Mouse (Mus musculus): Measurements from ENCODE around the gene Sipa1l1.
"Not testable (repeated sequence)": the region's sequence is repeated elsewhere in the genome, so short reads cannot be mapped to it uniquely, and the experiment has no call there.

The Sipa1l1 gene

DNA sequence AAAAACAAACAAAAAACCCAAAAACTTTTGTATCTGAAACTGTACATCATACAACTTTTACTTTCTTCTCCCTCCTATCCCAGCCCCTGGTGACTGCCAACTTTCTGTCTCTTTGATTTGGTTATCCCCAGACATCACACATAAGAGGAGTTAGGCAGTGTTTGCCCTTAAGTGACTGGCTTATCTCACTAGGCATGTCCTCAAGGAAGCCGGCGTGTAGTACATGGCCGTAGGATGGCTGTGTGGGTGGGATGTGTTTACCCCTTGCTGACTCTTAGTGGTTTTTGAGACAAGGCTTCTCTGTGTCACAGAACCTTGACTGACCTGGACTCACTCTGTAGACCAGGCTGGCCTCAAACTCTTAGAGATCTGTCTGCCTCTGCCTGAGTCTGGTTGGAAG, 6.6 kb downstream of the Sipa1l1 start:
- DNase-seq (ENCODE audit: low spot score in 2 of 2), result peak in 1 of 2 experiments; percentile 8

DNA sequence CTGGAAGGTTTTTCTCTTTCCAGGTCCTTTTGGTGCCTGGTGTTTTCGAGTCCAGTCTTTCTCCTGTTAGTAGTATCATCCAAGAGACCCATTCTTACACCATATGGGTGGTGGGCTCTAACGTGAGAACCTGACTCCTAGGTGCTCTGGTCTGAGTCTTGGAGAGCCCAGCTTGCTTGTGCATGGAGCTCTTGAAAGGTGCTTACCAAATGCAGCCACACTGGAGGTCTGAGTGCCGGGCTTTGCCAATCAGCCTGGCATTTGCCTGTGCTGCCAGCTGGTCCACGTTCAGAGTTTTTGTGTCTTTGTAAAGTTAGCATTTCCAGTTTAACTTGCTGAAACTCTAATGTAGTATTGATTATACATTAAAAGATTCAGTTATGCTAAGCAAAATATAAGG, 9.5 kb downstream of the Sipa1l1 start:
- DNase-seq (ENCODE audit: low spot score in 2 of 2), result peak in 1 of 2 experiments; percentile 46

DNA sequence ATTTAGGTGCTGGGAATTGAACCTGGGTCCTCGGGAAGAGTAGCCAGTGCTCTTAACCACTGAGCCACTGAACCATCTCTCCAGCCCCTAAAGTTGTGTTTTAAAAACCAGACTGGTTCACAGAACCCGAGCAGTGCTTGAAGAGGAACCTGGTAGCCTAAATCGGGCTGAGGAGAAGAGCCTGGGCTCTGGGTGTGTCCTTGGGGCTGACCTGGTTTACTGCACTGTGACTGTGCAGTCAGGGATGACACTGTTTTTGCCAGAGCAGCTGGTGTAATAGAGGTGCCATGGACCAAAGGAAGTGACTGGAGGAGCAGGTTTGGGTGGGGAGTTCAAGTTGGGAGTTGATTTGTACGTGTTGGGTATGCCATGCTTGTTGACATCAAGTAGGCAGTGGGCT, 10.5 kb downstream of the Sipa1l1 start:
- DNase-seq (ENCODE audit: low spot score in 2 of 2), result peak in 1 of 2 experiments; percentile 34

DNA sequence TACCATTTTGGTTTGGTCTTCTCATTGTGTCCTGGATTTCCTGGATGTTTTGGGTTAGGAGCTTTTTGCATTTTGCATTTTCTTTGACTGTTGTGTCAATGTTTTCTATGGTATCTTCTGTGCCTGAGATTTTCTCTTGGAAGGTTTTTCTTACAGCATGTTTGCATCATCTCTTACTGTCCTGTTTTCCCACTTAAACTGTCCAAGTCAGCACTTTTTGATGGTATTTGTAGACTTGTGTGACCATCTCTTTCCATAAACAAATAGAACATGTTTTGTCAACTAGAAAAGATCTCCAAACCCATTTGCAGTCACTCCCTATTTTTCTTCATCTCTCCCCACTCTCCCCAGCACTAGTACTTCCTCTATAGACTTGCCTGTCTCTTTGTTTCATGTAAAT, 17.0 kb downstream of the Sipa1l1 start:
- not testable (repeated sequence) for DNase-seq (ENCODE audit: low spot score in 2 of 2)

DNA sequence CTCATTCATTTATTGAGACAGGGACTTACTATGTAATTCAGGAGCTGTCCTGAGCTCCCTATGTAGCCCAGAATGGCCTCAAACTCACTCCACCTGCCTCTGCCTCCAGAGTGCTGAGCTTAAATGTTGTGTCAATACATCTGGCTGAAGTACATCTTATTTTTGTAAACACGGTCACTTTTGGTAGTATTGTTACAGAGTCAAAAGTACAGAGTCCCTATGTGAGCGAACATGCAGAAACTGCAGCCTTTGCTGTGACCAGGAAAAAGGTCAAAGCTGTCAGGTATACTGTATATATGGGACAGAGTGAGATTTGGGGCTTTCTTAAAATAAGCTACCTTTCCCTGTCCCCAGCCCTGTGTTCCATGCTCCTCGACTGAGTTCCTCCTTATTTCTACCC, 17.6 kb downstream of the Sipa1l1 start:
- peak; percentile 1 to 23 for DNase-seq (ENCODE audit: low spot score in 2 of 2)

DNA sequence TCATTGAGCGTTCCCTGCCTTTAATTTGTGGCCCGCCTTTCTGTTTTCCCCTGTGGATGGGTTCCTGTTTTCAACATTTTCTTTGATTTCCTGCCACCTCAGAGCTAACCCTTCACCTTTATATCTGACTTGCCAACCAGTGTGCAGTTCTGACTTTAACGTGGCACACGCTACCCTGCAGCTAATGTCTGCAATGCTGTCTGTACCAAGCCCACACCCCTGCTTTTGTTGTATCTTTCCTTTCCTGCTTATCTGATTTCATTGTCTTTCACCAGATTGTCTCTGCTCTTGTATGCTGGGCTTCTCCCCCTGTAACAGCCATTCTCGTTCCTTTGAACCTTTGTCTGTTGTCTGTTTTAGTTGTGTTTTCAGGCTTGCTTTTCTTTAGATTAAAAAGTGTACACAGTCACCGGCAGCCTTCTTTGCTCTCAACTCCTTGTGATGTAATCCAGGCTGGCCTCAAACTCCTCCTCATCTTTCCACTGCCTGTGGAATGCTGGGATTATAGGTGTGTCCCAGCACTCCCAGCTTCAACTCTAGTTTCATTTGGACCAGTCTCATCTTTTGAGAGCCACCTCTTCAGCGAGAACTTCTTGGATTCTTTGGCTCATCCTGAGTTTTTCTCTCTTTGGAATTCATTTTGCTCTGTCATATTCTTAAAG, 18.2 kb downstream of the Sipa1l1 start:
- peak in 1 of 2 experiments; percentile 13 for DNase-seq (ENCODE audit: low spot score in 2 of 2)

DNA sequence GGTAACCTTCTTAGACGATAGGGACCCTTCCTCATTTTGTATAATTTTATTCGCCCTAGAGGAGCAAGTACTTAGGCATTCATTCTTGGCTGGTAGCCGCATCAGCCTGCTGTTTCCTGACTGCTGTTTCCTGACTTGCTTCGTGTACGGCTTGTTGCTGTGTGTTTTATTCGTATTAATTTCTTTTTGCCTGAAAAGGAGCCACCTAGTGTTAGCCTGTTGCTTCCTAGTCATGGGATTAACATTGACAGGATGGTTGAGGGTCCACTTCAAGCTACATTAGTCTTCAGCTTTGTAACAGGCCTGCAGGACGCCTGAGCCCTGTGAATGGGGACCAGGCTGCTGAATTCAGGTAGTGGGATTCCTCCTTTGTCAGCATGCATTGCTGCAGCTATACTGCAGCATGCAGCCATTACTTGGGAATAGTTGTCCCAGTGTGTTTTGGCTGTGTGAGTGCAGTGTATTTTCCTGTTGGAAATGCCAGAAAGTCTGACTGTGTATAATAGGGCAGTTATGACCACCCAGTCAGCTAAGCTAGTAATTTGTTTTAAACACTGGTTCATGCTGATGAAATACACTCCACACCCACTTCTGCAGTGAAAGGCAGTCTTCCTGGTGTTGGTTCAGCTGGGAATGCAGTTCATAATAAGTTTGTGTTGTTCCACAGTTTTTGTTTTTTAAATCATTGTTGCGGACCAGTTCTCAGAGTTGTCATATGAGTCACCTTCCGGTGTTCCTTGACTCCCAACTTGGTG, 19.4 kb downstream of the Sipa1l1 start:
- peak in 1 of 2 experiments; percentile 12 for DNase-seq (ENCODE audit: low spot score in 2 of 2)

DNA sequence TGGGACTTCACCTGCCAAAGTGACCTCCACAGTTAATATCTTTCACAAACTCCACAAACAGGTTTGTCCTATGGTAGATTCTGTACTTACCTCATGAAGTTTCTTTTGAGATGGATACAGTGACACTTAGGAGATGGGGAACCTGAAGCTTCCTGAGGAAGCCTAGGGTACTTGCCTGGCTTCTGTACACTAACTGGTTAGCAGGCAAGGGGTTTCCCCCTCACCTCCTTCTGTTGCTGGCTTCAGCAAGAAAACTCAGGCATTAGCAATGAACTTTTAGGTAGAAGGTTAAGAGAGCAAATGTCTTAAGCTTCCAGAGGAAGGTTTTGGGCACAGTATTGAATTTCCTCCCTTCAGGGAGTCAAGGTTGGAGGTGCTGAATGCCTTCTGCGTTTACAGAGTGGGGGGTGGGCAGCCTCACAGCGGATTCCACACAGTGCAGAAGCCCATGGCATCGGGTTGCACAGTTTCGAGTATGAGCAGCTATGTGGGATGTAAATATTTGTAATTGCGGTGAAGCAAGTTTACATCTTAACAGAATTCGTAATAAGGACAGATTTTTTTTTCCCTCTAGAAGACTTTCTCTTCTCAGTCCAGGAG, 20.1 kb downstream of the Sipa1l1 start:
- DNase-seq (ENCODE audit: low spot score in 2 of 2), result peak in 1 of 2 experiments; percentile 15

DNA sequence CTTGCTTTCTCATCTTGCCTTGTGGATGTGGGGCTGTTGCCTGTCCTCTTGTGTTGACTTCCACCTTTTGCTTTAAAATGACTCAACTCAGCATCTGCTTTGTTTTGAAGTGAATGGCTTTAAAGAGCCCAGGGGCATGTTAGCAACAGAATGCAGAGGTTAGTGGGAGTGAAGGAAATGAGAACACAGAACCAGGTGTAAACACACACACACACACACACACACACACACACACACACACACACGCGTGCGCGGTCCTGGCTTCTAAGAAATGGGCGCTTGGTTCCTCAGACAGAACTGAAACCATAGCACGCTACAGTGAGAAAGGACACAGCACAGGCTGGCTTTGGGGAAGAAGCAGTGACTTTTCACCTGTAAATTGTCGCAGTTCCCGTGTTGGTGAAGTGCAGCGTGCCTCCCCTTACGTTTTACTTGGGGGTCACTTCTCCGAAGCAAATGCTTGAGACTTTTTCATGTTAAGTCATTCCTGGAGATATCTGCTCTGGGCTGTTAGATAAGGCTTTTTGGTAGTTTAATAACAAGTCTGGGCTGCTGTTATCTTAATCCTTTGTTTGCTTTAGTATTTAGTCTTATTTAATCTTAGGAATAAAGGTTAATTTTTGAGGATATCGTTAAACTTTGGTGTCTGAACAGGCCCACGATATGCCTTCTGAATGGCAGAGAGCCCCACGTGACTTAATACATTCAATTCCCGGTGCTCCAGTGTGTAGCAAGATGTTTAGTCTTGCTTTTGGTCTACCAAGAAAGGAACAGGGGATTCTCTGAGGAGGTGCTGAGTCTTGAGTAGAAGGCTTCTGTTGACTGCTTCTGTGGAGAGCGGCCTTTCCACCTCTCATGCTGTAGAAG, 20.8 kb downstream of the Sipa1l1 start:
- DNase-seq (ENCODE audit: low spot score in 2 of 2), result peak in 1 of 2 experiments; percentile 13

DNA sequence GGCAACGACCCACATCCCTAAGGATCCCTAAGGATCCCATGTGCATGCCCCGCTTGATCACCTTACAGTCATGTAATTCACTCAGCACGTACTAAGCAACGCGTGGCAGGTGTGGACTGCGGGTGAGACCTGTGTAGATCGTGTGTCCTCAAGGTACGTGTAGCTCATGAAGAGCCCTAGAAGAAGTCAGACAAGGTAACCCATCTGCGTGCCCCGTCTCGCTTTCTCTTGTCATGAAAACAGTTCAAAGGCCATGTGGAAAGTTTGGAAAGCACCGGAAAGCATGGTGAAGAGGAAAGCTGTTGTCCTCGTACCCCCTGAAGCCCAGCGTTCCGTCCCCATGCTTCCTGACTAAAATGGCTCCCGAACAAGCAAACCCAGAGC, 21.5 kb downstream of the Sipa1l1 start:
- DNase-seq (ENCODE audit: low spot score in 2 of 2), result no peak

DNA sequence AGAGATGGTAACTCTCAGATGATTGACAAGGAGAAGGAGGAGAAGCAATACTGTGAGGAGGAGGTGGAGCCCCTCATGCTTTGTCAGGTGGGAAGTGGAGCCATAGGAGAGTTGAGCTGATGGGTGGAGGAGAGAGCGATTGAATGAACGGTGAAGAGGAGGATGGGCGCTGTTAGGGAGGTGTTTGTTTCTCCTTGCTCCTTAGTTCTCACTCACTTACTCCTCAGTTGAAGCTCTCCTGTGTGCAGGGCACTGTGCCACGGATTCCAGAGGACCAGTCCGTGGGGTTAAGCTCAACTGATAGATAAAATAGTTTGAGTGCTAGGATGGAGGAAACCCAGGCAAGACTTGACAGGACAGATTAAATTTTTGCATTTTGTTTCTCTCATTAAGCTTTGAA, 22.6 kb downstream of the Sipa1l1 start:
- DNase-seq (ENCODE audit: low spot score in 2 of 2), result no peak

DNA sequence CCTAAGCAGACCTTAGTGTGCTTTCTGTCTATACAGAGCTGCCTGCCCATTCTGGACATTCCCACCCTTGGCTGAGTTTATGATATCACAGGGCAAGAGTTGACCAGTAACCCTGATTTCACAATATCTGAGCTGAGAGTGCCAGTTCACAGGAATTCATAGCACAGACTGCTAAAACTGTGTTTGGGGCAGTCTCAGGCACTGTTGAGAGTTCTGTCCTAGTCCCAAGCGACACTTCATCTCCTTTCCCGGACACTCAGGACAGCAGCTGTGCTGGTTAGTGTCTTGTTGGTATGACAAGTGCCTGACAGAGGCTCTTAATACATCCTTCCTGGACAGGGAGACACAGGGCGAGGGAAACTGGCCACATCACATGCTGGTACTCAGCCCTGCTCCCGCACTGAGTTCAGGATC, 23.5 kb downstream of the Sipa1l1 start:
- no peak for DNase-seq (ENCODE audit: low spot score in 2 of 2)

DNA sequence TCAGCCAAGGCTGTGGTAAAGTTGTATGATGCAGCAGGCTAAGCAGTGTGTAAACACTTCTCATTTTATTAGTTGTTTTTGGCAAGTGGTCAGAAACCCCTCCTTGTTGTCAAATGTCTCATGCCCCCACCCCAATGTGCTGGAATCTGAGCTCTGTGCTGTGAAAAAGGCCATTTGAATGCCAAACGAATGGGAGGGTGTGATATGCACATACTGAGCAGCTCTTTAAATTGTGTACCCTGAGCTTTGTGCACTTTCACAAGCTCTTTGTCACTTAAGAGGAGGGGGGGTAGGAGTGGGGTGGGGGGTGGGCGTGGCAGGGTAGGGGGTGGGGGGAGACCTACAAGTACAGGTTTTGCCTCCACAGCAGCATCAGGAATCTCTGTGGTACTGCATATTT, 24.4 kb downstream of the Sipa1l1 start:
- no peak for DNase-seq (ENCODE audit: low spot score in 2 of 2)

DNA sequence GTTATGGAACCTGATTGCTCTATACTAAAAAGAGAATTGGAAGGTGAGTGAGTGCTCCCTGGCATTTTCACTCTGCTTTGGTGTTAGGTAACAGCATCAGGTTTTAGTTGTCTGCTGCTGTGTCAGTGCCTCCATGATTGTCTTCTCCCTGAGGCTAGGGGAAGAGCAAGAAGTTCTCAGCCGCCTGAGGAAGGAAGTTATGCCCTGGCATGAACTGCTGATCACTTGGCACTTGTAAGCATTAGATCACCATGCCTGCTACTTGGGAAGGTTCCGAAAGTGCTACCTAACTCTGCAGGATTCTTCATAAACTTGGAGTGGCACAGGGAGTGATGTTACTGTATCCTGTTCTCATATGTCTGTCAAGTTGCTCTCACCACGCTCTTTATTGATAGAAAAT, 25.8 kb downstream of the Sipa1l1 start:
- no peak for DNase-seq (ENCODE audit: low spot score in 2 of 2)

DNA sequence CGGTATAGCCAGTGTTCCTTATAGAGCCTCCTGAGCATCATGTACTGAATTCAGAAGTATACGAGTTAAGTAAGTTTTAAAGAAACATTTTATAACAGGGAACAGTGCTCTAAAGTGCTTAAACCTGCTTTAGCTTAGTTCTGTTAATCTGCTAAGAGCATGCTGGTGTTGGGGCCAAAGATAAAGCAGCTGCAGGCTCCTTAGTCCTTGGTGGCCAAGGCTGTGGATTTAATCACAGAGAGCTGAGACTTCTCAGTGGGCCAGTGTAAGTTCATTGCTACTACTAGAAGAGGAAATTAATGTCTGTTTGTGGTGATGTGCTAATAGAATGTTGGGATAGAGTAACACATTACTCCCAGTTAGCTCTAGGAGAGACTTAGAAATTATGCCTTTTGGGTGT, 27.1 kb downstream of the Sipa1l1 start:
- DNase-seq (ENCODE audit: low spot score in 2 of 2), result no peak

DNA sequence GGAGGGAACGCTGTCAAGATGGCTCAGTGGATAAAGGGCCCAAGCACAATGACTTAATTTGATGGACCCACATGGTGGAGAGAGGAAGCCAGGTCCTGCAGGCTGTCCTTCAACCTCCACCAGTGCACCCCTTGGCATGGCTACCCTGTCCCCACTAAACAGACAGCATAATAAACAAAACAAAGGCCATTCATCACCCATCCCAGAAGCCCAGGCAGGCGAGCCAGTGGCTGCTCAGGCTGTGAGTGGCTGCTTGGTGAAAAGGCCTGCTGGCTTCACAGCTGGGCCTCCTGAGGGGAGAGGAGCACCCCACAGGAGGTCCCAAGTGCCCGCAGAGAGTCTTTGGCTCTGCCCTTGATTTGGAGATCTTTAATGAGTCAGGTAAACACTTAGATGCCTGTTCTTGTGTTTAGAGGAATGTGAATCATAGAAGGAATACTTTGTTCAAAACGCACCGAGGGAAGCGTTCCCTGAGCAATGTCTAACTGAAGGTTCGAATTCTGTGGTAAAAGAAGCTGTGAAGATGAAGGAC, 27.6 kb downstream of the Sipa1l1 start:
- no peak for DNase-seq (ENCODE audit: low spot score in 2 of 2)

DNA sequence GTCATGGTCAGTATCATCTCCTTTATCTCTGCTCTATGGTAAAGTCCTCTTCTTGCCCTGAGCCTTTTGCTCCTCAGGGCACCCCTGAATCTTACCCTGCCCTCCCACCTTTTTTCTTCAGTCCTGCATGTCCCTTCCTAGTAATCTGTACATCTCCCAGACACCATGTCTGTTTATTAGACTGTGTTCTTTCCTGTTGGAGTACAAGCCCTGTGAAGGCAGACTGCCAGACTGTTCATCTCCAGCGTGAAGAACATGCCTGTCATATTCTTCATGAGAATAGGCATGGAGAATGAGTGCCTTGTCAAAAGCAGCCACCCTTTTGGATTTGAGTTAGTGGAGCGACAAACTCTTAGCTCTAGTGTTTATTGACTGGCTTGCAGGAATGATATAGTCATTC, 28.1 kb downstream of the Sipa1l1 start:
- no peak for DNase-seq (ENCODE audit: low spot score in 2 of 2)

DNA sequence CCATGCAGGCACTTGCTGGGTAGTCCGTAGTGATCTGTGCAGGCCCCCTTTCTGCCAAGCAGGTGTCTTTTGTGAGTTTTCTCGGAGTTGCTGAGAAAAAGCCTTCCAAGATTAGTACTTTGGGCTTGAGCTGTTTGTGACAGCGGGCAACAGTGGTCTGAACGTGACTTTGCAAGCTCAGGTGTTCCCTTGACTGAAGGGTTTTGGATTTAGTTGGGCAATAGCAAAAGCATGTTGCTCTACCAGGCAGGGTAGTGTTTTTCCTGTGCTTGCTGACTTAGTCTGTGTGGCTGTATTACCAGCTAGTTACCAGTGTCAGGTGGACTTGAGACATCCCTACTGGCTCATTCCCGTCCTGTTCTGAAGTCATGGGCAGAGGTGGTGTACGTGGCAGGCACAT, 30.2 kb downstream of the Sipa1l1 start:
- no peak for DNase-seq (ENCODE audit: low spot score in 2 of 2)

DNA sequence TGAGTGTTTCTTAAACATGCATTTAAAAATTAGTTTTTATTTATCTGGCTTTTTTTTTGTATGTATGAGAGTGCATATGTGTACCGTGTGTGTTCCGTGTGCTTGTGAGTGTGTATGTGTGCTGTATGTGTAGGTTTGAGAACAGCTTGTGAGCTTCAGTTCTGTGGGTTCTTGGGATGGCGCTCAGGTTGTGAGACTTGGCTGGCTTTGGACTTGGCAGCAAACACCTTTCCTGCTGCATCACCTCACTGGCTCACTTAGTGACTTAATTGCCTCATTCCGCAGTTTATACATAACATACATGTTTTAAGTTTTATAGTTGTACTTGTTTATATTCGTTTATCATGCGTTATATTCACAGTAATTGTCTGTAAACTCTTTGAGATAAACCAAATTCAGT, 35.0 kb downstream of the Sipa1l1 start:
- no peak for DNase-seq (ENCODE audit: low spot score in 2 of 2)

DNA sequence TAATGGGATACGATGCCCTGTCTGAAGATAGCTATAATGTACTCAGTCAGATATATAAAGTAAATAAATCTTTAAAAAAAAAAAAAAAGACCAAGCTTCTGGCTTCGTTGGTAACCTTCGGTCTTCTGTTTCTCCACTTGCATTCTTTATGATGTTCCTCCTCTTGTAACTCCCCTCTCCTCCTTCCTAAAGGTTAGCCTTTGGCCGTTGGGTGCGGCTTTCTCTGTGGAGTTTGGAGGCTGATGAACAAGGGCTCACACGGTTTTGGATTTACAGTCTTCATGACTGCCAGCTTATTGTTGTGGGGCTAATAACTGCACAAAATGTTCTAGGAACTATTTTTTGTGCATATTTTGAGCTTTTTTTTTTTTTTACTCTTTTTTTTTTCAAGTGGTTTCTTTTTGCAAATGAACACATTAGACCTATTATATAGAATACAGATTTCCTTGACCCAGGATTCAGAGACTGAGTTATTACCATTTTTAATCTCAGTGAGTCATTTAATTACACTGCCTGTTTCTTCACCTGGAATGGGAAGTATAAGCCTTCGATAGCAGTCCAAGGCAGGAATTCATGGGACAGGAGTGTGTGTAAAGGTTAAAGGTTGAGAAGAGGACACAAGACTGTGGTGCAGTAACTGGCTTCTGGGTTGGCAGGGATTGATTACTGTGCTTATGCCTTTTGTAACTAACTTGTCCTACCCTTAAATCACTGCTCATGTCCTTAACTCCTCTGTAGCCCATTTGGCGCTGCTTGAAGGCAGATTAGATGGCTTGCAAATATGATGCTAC, 37.9 kb downstream of the Sipa1l1 start:
- DNase-seq (ENCODE audit: low spot score in 2 of 2), result no peak

DNA sequence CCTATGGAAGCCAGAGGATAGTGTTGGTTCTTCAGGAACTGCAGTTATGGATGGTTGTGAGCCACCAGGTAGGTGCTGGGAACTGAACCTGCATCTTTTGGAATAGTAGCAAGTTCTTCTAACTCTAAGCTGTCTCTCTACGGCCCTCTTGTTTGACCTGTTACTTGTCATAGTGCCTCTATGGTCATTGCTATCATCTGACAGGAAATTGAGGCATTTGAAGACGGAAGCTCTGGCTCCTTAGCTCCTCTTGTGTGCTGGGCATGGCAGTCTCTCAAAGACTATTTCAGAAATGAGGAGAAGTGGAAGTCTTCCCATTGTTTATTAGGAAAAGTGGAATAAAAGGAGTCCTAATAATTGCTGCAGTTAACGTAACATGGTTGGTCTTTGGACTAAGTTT, 38.9 kb downstream of the Sipa1l1 start:
- no peak for DNase-seq (ENCODE audit: low spot score in 2 of 2)
